Comparison of ENCODE assay signal across 9 mouse cellular contexts in the genomic region with DNA sequence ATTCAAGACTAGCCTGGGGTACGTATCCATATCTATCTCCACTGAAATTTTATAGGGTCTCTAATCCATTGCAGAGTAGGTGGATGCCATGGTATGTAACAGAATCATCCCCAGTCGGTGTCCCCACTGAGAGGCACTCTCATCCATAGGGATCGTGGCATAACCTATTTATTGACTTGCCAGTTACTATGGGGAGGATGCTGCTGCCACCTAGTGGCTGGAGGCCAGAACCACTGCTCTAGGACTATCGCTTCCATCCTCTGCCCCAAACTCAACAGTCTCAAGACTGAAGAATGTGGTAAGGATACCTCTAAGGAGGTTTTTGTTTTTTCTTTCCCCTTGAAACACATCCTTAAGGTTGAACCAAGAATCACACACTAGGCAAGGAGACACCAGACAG. TPM values are rescaled to one million over a fixed set of nuclear protein-coding genes. Genes with fewer than 3 reads are reported as not detected.
DNase-seq lines count a peak whose midpoint lies in the region; ATAC-seq lines count a peak whose summit lies in the region.
"Had no signal": no experiment of that assay in that cellular context is flagged by ENCODE, and none has a peak within 500 bp of the region (broad histone marks: within the 10 kb centered on the region; RNA-seq: fewer than 3 reads in every experiment).

No protein-coding gene starts in this region.

- ATAC-seq in forebrain, embryonic 16.5 days: no peak

- H3K36me3 ChIP-seq in forebrain, embryonic 10.5 days (replicated peaks): no peaks in the 10 kb centered on the region
- H3K36me3 ChIP-seq in forebrain, embryonic 16.5 days (ENCODE audit: control insufficient read depth, insufficient read depth): no peaks in the 10 kb centered on the region
- no peaks in the 10 kb centered on the region for H3K36me3 ChIP-seq in heart, embryonic 10.5 days

- peak; percentile 62 for DNase-seq in forebrain, embryonic 10.5 days (ENCODE audit: extremely low spot score, low spot score)
- DNase-seq in adipocyte (ENCODE audit: low spot score): peak; percentile 78
- peak; percentile 80 for DNase-seq in embryo, embryonic 10 days (ENCODE audit: low spot score)
- DNase-seq in heart, embryonic 10.5 days (ENCODE audit: low spot score): no peak
- peak; percentile 55 for DNase-seq in layer of hippocampus, adult 11-12 months (ENCODE audit: low spot score)
- DNase-seq in lung, postnatal 14 days: peak; percentile 79
- peak; percentile 64 to 82 for DNase-seq in spleen, postnatal 10 days (ENCODE audit: low spot score in 2 of 2)

- H3K4me1 ChIP-seq in forebrain, embryonic 10.5 days: 0 out of 2 replicates have a peak, but pooled peaks cover 3% of the 10 kb centered on the region
- H3K4me1 ChIP-seq in forebrain, embryonic 16.5 days (replicated peaks; ENCODE audit: control insufficient read depth, insufficient read depth, low read length): no peaks in the 10 kb centered on the region
- H3K4me1 ChIP-seq in heart, embryonic 10.5 days: peaks cover 8% of the 10 kb centered on the region; the same call in 1 of the 2 replicates

- no peak overlapping the region for H3K4me3 ChIP-seq in forebrain, embryonic 10.5 days
- H3K4me3 ChIP-seq in forebrain, embryonic 16.5 days (replicated peaks; ENCODE audit: low read length): no peak overlapping the region
- H3K4me3 ChIP-seq in heart, embryonic 10.5 days: no peak overlapping the region

- 57% methylated on average over 4 of the region's 4 CpGs for WGBS in forebrain, embryonic 10.5 days
- whole genome bisulfite sequencing in forebrain, embryonic 16.5 days: 51% methylated on average over 4 of the region's 4 CpGs
- WGBS in heart, embryonic 10.5 days: 53% methylated on average over 4 of the region's 4 CpGs

- no peak overlapping the region for H3K4me2 ChIP-seq in forebrain, embryonic 16.5 days (ENCODE audit: low read length)

- H3K9ac ChIP-seq in forebrain, embryonic 16.5 days (replicated peaks; ENCODE audit: low read depth, low read length): no peak overlapping the region

- H3K27me3 ChIP-seq in forebrain, embryonic 10.5 days (ENCODE audit: poor library complexity, severe bottlenecking): no peaks in the 10 kb centered on the region
- no peaks in the 10 kb centered on the region for H3K27me3 ChIP-seq in forebrain, embryonic 16.5 days (replicated peaks; ENCODE audit: control insufficient read depth, insufficient read depth, low read length)
- H3K27me3 ChIP-seq in heart, embryonic 10.5 days (ENCODE audit: insufficient read depth, poor library complexity, severe bottlenecking): 0 out of 2 replicates have a peak, but pooled peaks cover 5% of the 10 kb centered on the region

- H3K9me3 ChIP-seq in forebrain, embryonic 10.5 days: no peaks in the 10 kb centered on the region
- no peaks in the 10 kb centered on the region for H3K9me3 ChIP-seq in forebrain, embryonic 16.5 days (ENCODE audit: control insufficient read depth, low read length)
- no peaks in the 10 kb centered on the region for H3K9me3 ChIP-seq in heart, embryonic 10.5 days

- no peak overlapping the region for H3K27ac ChIP-seq in forebrain, embryonic 10.5 days
- H3K27ac ChIP-seq in forebrain, embryonic 16.5 days (ENCODE audit: low read length): no peak overlapping the region
- 0 out of 2 replicates have a peak overlapping the region, but pooled peaks have one; percentile 42 for H3K27ac ChIP-seq in heart, embryonic 10.5 days

RNA-seq across cellular contexts. Expression of gene Acsbg2, which starts 16.0 kb away (rescaled TPM):
- not detected in 2 replicates for polyA plus RNA-seq in forebrain, embryonic 10.5 days (2016; fragmentation: Nextera tagmentation; extraction: Ambion mirVana)
- not detected in 2 replicates for polyA plus RNA-seq in forebrain, embryonic 16.5 days (2015; fragmentation: Nextera tagmentation; extraction: Ambion mirVana)
- not detected in 2 replicates for polyA plus RNA-seq in heart, embryonic 10.5 days (2016; fragmentation: Nextera tagmentation; extraction: Ambion mirVana)
- polyA plus RNA-seq: liver, embryonic 16.5 days had no signal

RNA-seq across cellular contexts. Expression of gene 1700061G19Rik, which starts 17.1 kb away (rescaled TPM):
- polyA plus RNA-seq in forebrain, embryonic 10.5 days (2016; fragmentation: Nextera tagmentation; extraction: Ambion mirVana): 0.26 and 0.46 TPM in 2 replicates
- polyA plus RNA-seq in forebrain, embryonic 16.5 days (2015; fragmentation: Nextera tagmentation; extraction: Ambion mirVana): 0.50 and 0.65 TPM in 2 replicates
- 0.33 and 0.40 TPM in 2 replicates for polyA plus RNA-seq in heart, embryonic 10.5 days (2016; fragmentation: Nextera tagmentation; extraction: Ambion mirVana)

RNA-seq across cellular contexts. Expression of gene Rfx2, which starts 27.4 kb away (rescaled TPM):
- 7.8 and 9.6 TPM in 2 replicates for polyA plus RNA-seq in forebrain, embryonic 10.5 days (2016; fragmentation: Nextera tagmentation; extraction: Ambion mirVana)
- polyA plus RNA-seq in forebrain, embryonic 16.5 days (2015; fragmentation: Nextera tagmentation; extraction: Ambion mirVana): 3.7 and 4.2 TPM in 2 replicates
- 4.0 and 4.8 TPM in 2 replicates for polyA plus RNA-seq in heart, embryonic 10.5 days (2016; fragmentation: Nextera tagmentation; extraction: Ambion mirVana)
